17 mouse cellular contexts compared by ENCODE assay signal in the genomic region with DNA sequence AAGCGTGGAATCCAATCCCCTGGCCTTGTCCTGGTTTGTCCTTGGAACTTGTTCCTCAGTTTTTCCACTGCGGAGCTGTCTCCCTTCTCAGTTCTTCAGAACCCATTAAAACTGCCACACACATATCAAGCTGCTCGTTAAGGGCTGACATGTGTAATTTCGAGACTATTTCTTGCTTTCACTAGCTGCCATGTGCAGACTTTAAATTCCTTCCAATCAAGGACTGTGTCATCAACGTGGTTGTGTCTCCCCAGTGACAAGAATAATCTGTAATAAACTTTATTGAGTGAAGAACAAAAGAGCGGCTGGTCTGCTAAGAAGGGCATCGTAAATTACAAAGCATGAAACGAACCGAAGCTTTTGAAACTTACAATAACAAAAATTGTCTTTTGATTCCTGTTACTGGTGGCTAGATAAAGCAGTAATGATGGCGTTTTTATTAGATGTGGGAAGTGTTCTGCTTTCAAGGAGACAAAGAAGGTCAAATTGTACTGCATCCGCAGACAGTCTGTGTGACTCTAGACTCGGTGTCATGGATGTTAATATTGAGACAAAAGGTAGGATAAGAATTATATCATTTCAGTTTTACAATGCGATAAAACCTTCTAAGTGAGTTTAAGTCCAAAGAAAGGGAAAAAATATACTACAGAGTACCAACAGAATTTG. TPM values are rescaled to one million over a fixed set of nuclear protein-coding genes. Genes with fewer than 3 reads are reported as not detected.
DNase-seq lines count a peak whose midpoint lies in the region; ATAC-seq and TF ChIP-seq lines count a peak whose summit lies in the region.
"Had no signal": no experiment of that assay in that cellular context is flagged by ENCODE, and none has a peak within 500 bp of the region (broad histone marks: within the 10 kb centered on the region; RNA-seq: fewer than 3 reads in every experiment).

No protein-coding gene starts in this region.

- H3K27me3 ChIP-seq in heart, embryonic 12.5 days (replicated peaks): no peaks in the 10 kb centered on the region
- no peaks in the 10 kb centered on the region for H3K27me3 ChIP-seq in kidney, postnatal 0 days (ENCODE audit: insufficient read depth, low read length)
- H3K27me3 ChIP-seq: embryonic facial prominence, embryonic 13.5 days; liver, embryonic 13.5 days had no signal

- no peak overlapping the region for H3K4me2 ChIP-seq in heart, embryonic 12.5 days
- 0 out of 2 replicates have a peak overlapping the region, but pooled peaks have one; percentile 28 for H3K4me2 ChIP-seq in kidney, postnatal 0 days (ENCODE audit: low read length)
- H3K4me2 ChIP-seq: embryonic facial prominence, embryonic 13.5 days; liver, embryonic 13.5 days had no signal

- no peak for DNase-seq in heart, postnatal 4 days
- peak; percentile 87 for DNase-seq in kidney, postnatal 0 days (ENCODE audit: low spot score)
- no peak for DNase-seq in kidney, adult 8-10 months
- peak; percentile 59 for DNase-seq in Muller cell, postnatal 12 days (ENCODE audit: inconsistent ontology term)
- DNase-seq in brain, embryonic 14.5 days (ENCODE audit: low read depth): peak; percentile 78
- DNase-seq in natural killer cell, adult 2 months (ENCODE audit: low spot score in 2 of 2): no peak
- DNase-seq: adrenal gland, adult 8-10 months; cerebellum, adult 8-10 months; gastrocnemius, postnatal 10 days; liver, embryonic 13.5 days; midbrain, embryonic 14.5 days had no signal

- H3K9ac ChIP-seq in heart, embryonic 12.5 days: no peak overlapping the region
- H3K9ac ChIP-seq in kidney, postnatal 0 days (ENCODE audit: low read depth, low read length): no peak overlapping the region
- H3K9ac ChIP-seq: embryonic facial prominence, embryonic 13.5 days; liver, embryonic 13.5 days had no signal

- H3K36me3 ChIP-seq in heart, embryonic 12.5 days: no peaks in the 10 kb centered on the region
- H3K36me3 ChIP-seq in kidney, postnatal 0 days (ENCODE audit: insufficient read depth, low read length): no peaks in the 10 kb centered on the region
- H3K36me3 ChIP-seq: embryonic facial prominence, embryonic 13.5 days; G1E; hindbrain, embryonic 10.5 days; liver, embryonic 13.5 days had no signal

- 61% methylated on average over 13 of the region's 13 CpGs for WGBS in heart, embryonic 12.5 days
- 21% methylated on average over 13 of the region's 13 CpGs for WGBS in kidney, postnatal 0 days

- H3K4me3 ChIP-seq in heart, embryonic 12.5 days: no peak overlapping the region
- no peak overlapping the region for H3K4me3 ChIP-seq in kidney, postnatal 0 days (replicated peaks; ENCODE audit: low read depth, low read length)
- H3K4me3 ChIP-seq: embryonic facial prominence, embryonic 13.5 days; hindbrain, embryonic 10.5 days; left cerebral cortex, adult 2 months; liver, embryonic 13.5 days had no signal

- H3K27ac ChIP-seq in heart, embryonic 12.5 days (ENCODE audit: poor library complexity, severe bottlenecking): peak overlapping the region; percentile 78; the same call in 1 of the 2 replicates
- no peak overlapping the region for H3K27ac ChIP-seq in kidney, postnatal 0 days
- H3K27ac ChIP-seq: embryonic facial prominence, embryonic 13.5 days; hindbrain, embryonic 10.5 days; left cerebral cortex, adult 2 months; liver, embryonic 13.5 days had no signal

- peaks cover 25% of the 10 kb centered on the region for H3K4me1 ChIP-seq in heart, embryonic 12.5 days (replicated peaks)
- no peaks in the 10 kb centered on the region for H3K4me1 ChIP-seq in kidney, postnatal 0 days (replicated peaks; ENCODE audit: insufficient read depth, low read length)
- H3K4me1 ChIP-seq: embryonic facial prominence, embryonic 13.5 days; hindbrain, embryonic 10.5 days; liver, embryonic 13.5 days had no signal

- ATAC-seq in heart, embryonic 12.5 days (ENCODE audit: insufficient number of reproducible peaks, low FRiP score): no peak
- no peak; the same call in 1 of the 2 replicates for ATAC-seq in kidney, postnatal 0 days (replicated peaks; ENCODE audit: low FRiP score, low read depth)
- ATAC-seq: inflammation-experienced regulatory T-cells, adult 6 months had no signal

- H3K9me3 ChIP-seq in heart, embryonic 12.5 days (replicated peaks): no peaks in the 10 kb centered on the region
- no peaks in the 10 kb centered on the region for H3K9me3 ChIP-seq in kidney, postnatal 0 days (replicated peaks; ENCODE audit: low read length)
- H3K9me3 ChIP-seq: embryonic facial prominence, embryonic 13.5 days; G1E; hindbrain, embryonic 10.5 days; liver, embryonic 13.5 days had no signal

- no peak for TF ChIP-seq CTCF in kidney, postnatal 0 days (IDR thresholded peaks at IDR 0.05; ENCODE audit: low read depth)
- TF ChIP-seq CTCF in brain, embryonic 14.5 days (IDR thresholded peaks at IDR 0.05; ENCODE audit: borderline replicate concordance, extremely low read depth, insufficient read depth, insufficient read length): no peak

- no peak for TF ChIP-seq POLR2A in brain, embryonic 14.5 days (IDR thresholded peaks at IDR 0.05; ENCODE audit: borderline replicate concordance, extremely low read depth, insufficient read depth, insufficient read length, poor library complexity, severe bottlenecking)

RNA-seq across cellular contexts. Expression of a gene that starts 7.5 kb away (rescaled TPM):
- 51.3 and 53.3 TPM in 2 replicates for polyA plus RNA-seq in heart, embryonic 12.5 days (2016; fragmentation: Nextera tagmentation; extraction: Ambion mirVana)
- total RNA-seq in heart, postnatal 4 days (2021): 10 to 100 TPM; 39.6 to 39.7 TPM
- 72.4 and 72.5 TPM in 2 replicates for polyA plus RNA-seq in kidney, postnatal 0 days (2015; fragmentation: Nextera tagmentation; extraction: Ambion mirVana)
- 14.0 and 16.5 TPM in 2 replicates for polyA plus RNA-seq in brain, embryonic 14.5 days (2012; rRNA removed)
- polyA plus RNA-seq: G1E had no signal

Comparison
In these comparisons a context has a peak if more than half of its experiments do, and no peak if none do; other contexts are left out.
1. DNase-seq: peak in kidney, postnatal 0 days (single experiment), Muller cell, postnatal 12 days (single experiment) and brain, embryonic 14.5 days (single experiment); none in heart, postnatal 4 days (single experiment), kidney, adult 8-10 months (0 of 2) and natural killer cell, adult 2 months (0 of 2).